Mouse (Mus musculus) ovary, adult 18-20 months (tissue): Measurements from ENCODE around the gene Wdr63.
"Not testable (repeated sequence)": the region's sequence is repeated elsewhere in the genome, so short reads cannot be mapped to it uniquely, and the experiment has no call there.

Source experiments
- DNase-seq: peaks from one replicate; pipeline ENCODE4 v3.0.0; 2022; ENCODE audit warnings: low spot score, mixed read lengths

Gene Wdr63

DNA sequence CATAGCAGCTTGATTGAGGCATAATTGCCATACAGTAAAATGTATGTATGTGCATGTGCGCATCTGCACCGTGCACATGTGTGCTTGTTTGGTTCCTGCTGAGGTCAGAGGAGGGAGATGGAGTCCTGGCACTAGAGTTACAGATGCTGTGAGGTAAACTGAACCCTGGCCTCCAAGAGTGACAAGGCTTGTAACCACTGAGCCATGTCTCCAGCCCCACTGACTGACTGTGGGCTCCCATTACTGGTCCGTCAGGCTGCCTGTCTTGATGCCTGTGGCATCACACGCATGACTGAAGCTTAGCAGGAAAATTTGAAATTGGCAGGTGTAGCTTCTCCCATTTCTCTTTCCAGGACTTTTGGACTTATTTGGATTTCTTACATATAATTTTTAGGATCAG lies 97.2 kb downstream of the Wdr63 start:
- no peak for DNase-seq

DNA sequence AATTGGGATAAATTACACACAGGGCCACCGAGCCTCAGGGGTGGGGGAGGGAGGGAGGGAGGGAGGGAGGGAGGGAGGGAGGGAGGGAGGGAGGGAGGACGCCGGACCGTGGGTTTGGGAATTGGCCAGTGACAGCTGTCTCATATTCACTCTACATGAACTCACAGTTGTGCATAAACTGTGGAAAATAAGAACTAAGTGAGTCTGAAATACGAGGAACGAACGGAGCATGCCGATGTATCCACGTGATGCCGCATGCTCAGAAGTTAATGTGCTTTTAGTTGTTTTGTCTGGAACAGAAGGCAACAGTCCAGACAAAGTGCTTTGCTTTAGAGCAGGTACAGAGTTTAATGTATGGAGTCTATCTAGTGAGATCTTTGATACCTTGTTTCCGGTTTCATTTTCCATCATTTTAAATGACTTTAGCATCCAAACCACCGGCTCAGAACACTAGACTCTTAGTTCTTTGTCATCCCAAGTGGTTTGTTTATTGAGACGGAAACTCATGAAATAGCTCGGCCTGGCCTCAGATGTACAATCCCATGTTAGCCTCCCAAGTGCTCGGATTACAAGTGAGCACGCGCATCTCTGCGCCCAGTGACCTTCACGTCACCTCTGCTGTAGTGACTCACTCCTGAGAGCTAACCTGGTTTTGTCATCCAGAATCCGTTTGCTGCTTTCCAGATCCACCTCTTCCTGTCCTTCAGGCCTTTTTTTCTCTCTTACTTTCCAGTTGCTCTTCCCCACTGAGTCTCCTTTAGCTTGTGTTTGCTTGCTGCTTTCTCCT lies 97.9 kb downstream of the Wdr63 start:
- DNase-seq = no peak

DNA sequence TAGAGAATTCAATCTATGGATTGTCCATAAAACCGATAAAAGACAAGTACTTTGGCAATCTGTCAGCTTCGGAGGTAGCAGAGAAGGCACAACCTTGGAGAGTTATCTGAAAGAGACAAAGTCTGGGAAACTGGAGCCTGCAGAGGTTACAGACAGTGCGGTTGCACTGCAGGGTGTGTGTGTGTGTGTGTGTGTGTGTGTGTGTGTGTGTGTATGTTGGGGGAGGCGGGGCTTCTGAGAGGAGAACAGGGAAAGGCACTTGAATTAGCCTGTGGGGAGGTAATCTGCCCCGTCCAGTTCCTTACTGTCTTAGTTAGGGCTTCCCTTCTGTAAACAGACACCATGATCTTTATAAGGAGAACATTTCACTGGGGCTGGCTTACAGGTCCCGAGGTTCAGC lies 100.1 kb downstream of the Wdr63 start:
- no peak for DNase-seq

DNA sequence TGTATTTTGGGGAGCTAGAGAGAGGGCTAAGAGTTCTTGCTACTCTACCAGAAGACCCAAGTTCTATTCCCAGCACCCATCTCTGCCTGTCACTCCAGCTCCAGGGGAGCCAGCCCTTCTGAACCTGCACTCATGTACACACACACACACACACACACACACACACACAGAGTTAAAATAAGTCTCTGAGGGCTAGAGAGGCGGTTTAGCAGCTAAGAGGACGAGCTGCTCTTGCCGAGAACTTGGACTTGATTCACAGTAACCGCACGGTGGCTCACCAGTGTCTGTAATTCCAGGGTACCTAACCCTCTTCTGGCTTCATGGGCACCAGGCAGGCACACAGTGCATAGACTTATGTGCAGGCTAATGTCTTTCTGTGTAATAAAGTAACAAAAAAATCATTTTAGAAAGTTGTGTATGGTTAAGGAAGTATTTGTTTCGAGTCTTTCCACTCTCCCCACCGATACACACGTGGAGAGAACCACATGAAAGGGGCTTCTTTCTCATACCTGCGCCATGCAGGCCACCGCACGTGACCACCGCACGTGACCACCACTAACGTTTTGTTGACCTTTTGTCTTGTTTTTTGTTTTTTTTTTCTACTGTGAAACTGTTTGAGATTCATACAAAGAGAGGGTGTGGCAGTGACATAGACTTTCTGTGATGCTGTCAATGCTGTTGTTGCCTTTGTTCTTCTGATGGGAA lies 103.4 kb downstream of the Wdr63 start:
- DNase-seq = no peak

DNA sequence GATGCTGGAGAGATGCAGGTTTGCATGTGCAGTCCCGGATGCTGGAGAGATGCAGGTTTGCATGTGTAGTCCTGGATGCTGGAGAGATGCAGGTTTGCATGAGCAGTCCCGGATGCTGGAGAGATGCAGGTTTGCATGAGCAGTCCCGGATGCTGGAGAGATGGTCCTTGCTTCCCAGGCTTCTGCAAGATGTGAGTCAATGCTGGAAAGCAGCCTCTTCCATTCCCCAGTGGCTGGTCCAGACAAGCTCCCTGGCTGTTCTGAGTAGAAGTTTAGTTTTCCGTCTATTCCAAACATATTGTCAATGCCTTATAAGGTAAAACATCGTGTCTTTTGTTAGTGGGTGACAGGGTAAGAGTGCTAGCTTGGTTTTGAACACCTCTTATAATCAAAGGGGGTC lies 111.4 kb downstream of the Wdr63 start:
- not testable (repeated sequence) for DNase-seq

DNA sequence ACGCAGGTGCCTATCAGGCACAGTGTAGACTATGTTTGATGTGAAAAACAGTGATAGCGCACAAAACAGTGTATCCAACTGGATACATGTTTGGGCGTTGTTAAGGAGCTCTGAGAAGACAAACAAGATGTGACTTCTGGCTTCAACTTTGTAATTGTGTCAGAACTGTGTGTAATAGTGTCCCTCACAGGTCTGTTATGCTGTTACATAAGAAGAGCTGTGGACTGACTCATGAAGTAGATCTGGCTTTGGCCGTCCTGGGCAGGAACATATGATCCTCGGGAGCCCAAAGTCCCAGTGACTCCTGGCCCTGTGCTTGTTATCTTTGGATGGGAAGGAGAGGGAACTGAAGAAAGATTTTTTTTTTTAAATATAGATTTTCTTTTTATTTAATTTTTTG lies 112.4 kb downstream of the Wdr63 start:
- DNase-seq = no peak

DNA sequence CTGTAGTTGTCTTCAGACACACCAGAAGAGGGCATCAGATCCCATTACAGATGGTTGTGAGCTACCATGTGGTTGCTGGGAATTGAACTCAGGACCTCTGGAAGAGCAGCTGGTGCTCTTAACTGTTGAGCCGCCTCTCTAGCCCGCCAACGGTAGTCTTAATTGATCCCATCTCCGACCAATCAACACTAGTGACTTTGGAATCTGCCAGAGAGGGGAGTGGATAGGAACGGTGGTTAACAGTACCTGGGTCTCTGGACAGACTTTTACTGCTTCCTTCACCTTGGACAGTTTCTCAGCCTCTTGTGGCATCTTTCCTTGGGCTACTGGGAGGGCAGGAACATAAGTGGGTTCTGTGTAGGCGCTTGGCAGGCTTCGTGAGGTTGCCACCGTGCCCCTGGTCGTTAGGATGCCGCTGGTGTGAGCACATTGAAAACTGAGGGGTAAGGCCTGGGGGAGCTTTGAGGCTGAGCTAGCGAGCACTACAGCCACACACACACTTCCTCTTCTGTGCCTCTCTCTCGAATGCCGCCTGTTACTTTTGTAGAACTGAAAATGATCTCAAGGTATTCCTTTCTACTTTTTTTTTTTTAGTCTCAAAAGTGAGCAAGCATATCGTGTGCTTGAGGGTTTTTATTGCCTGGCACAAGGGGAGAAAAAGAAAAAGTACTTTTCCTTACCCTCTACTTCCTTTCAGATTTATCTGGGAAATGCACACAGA lies 114.3 kb downstream of the Wdr63 start:
- no peak for DNase-seq

DNA sequence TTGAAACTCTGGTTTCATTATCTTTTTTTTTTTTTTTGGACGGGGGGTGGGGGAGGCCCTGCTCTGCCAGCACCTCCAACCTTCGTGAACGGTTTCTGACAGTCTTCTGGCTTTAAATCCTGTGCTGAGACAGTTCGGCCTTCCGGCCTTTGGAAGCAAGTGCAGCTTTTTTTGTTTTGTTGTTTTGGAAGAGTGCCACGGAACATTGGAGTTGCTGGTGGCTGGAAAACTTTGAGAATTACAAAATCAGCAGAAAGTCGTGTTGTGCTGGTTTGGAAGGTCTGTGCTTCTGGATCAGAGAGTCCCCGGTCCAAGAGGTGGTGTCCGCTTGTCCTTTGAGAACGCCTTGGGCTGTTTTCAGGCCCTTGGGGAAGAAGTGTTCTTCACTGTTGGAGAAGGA lies 115.1 kb downstream of the Wdr63 start:
- DNase-seq = peak; percentile 45

DNA sequence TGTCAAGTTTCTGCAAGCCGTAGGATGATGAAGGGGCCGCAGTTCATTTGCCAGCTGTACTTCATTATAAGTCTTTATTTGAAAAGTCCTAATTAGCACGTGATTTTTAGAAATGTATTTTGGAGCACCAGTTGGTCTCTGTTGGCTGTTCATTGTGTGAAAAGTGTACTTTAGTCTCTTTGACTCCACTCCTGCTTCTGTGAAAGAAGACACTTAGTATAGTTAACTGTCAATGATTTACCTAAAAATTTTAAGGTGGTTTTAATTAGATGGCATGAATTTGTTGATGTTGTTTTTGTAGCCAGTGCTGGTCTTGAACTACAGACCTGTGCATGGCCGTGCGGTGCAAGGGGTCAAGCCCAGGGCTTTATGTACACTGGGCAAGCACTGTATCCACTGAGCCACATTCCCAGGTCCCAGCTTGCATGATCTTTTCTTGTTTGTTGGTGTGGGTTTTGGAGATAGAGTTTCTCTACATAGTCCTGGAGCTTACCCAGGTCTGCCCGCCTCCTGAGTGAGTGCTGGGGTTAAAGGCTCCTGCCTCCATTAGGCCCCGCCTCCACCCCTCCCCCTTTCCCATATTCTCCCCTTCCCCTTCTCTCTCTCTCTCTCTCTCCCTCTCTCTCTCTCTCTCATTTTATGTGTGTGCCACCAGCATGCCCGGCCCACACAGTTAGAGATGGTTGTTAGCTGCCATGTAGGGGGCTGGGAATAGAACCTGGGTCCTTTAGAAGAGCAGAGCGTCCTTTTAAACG lies 115.8 kb downstream of the Wdr63 start:
- no peak for DNase-seq

DNA sequence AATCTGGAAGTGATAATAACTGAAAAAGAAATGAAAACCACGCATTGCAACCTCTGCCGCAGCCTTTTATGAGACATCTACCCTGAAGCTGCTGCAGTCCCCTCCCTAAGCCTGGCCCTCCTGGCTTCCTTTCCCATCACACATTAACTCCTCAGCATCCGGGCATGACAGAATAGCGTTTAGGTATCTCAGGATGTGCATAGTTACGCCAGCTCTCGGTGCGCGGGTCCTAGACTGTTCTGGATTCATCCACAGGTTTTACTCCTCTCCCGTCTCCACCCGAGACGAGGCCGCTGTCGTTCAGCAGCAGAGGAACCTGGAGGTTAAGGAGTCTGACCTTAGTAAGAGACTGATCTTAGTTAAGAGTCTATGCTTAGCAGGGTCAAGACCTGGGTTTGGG lies 116.8 kb downstream of the Wdr63 start:
- no peak for DNase-seq
